Mouse (Mus musculus) lung, postnatal 0 days (tissue): ENCODE results near the gene Tpcn1.

ENCODE experiments used
- CTCF ChIP-seq: IDR thresholded peaks from 2 replicates; pipeline ENCODE4 v1.5.1; 2016; ENCODE audit warnings: antibody characterized with exemption, mild to moderate bottlenecking
- EP300 ChIP-seq: IDR thresholded peaks from 2 replicates; pipeline ENCODE4 v1.6.1; 2016; ENCODE audit warnings: antibody characterized with exemption, mild to moderate bottlenecking, control low read depth

- TF ChIP-seq CTCF (peak; percentile 32), EP300 (no peak)
These were observed 82.0 kb downstream of the Tpcn1 start for GRCm38 (mm10) chr5:120506490-120506889.
